Mouse (Mus musculus) G1E (cell line): ENCODE data around the gene Tmem151a. TPM values are rescaled to one million over a fixed set of nuclear protein-coding genes. Genes with fewer than 3 reads are reported as not detected.
A peak's percentile ranks its signal among the peaks of the same experiment; 100 is the strongest.

ENCODE experiments used
- ATAC-seq: 2 replicates; pipeline ENCODE4 v1.8.0; 2016; ENCODE audit warnings: mild to moderate bottlenecking; ENCODE audit not compliant: insufficient number of reproducible peaks, poor library complexity, low FRiP score, severe bottlenecking; ENCODE audit errors: extremely low read depth
- DNase-seq: peaks from one replicate; pipeline ENCODE4 v3.0.0; 2012; ENCODE audit warnings: low spot score
- H3K27me3 ChIP-seq: 2 replicates; pipeline ENCODE4 v1.6.1; 2012; ENCODE audit warnings: mild to moderate bottlenecking, low read length, inconsistent platforms; ENCODE audit not compliant: insufficient read depth
- H3K36me3 ChIP-seq: replicated peaks from 2 replicates; pipeline ENCODE3; 2012; ENCODE audit warnings: mild to moderate bottlenecking, inconsistent platforms
- H3K4me1 ChIP-seq: 2 replicates; pipeline ENCODE4 v1.6.1; 2012; ENCODE audit warnings: low read depth, low read length, inconsistent platforms, mixed read lengths; ENCODE audit not compliant: insufficient read depth
- H3K4me3 ChIP-seq: 2 replicates; pipeline ENCODE4 v1.5.1; 2012; ENCODE audit warnings: low read depth, mild to moderate bottlenecking, inconsistent platforms, low read length, moderate library complexity, mixed read lengths
- H3K9me3 ChIP-seq: replicated peaks from 2 replicates; pipeline ENCODE4 v1.6.1; 2012; ENCODE audit warnings: inconsistent platforms
- CTCF ChIP-seq: IDR thresholded peaks from 2 replicates; pipeline ENCODE4 v1.5.1; 2012; ENCODE audit warnings: low read depth, low read length, inconsistent platforms, mixed read lengths
- GATA1 ChIP-seq: IDR thresholded peaks from 2 replicates; pipeline ENCODE4 v1.6.1; 2012; ENCODE audit warnings: borderline replicate concordance, low read length, inconsistent platforms, mixed read lengths
- GATA2 ChIP-seq: IDR thresholded peaks from 2 replicates; pipeline ENCODE4 v1.6.1; 2012; ENCODE audit warnings: low read depth, low read length, inconsistent platforms, borderline replicate concordance
- POLR2AphosphoS5 ChIP-seq: IDR thresholded peaks from 2 replicates; pipeline ENCODE4 v1.6.1; 2012; ENCODE audit warnings: low read depth, low read length, inconsistent platforms; ENCODE audit not compliant: insufficient replicate concordance
- TAL1 ChIP-seq: conservative IDR thresholded peaks from 2 replicates; pipeline ENCODE4 v1.6.1; 2012; ENCODE audit warnings: low read depth, low read length, inconsistent platforms, mixed read lengths
- polyA plus RNA-seq: library from polyadenylated mRNA; stranded (reverse); fragments of >175 nt; gene quantifications from 2 replicates; pipeline ENCODE4 v1.2.3, GENCODE M21; 2012
- total RNA-seq, 2 experiments: library from RNA; stranded (forward) in 1 of 2; stranded (reverse) in 1 of 2; fragments of 200-1000 nt in 1 of 2; fragments of >200 nt in 1 of 2; fragmentation: Nextera tagmentation in 1 of 2; gene quantifications; 2 replicates each; pipeline ENCODE4 v1.2.3; 2014 to 2017

Tmem151a gene
- total and polyA plus RNA-seq, 3 experiments = 0.16 TPM; not detected in 2

- H3K27me3 ChIP-seq = no peaks in the 10 kb centered on the region
- TF ChIP-seq POLR2AphosphoS5 (no peak), GATA2 (no peak), GATA1 (no peak), TAL1 (no peak), CTCF (no peak)
- peak within 1 kb of the TSS; percentile 89 for H3K4me3 ChIP-seq
- H3K36me3 ChIP-seq = peaks cover 36% of the 10 kb centered on the region
- H3K9me3 ChIP-seq = no peaks in the 10 kb centered on the region
- H3K4me1 ChIP-seq = peaks cover 55% of the 10 kb centered on the region
- ATAC-seq (peak; percentile 54), DNase-seq (peak; percentile 95)
Observed at GRCm38 (mm10) chr19:5040862-5041523, 44.3 kb downstream of the Tmem151a start, which contains the start of gene Brms1. Gene Brms1 (plus strand): TSS chr19:5041354.

DNA sequence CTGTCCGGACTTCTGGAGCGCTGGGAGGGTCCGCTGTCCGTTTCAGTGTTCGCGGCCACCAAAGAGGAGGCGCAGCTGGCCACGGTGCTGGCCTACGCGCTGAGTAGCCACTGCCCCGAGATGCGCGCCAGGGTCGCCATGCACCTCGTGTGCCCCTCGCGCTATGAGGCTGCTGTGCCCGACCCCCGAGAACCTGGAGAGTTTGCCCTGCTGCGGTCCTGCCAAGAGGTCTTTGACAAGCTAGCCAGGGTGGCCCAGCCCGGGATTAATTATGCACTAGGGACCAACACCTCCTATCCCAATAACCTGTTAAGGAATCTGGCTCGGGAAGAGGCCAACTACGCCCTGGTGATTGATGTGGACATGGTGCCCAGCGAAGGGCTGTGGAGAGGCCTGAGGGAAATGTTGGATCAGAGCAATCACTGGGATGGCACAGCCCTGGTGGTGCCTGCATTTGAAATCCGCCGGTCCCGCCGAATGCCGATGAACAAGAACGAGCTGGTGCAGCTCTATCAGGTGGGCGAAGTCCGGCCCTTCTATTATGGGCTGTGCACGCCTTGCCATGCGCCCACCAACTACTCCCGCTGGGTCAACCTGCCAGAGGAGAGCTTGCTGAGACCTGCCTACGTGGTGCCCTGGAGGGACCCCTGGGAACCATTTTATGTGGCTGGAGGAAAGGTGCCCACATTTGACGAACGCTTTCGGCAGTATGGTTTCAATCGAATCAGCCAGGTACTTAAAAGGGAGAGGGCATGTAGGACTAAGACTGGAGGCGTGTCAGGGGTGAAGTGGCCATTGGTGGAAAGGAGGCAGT, 45.8 kb downstream of the Tmem151a start:
- Histone ChIP-seq H3K4me1 (peaks cover 53% of the 10 kb centered on the region), H3K9me3 (no peaks in the 10 kb centered on the region), H3K4me3 (peak overlapping the region; percentile 91), H3K27me3 (no peaks in the 10 kb centered on the region), H3K36me3 (peaks cover 23% of the 10 kb centered on the region)
- DNase-seq (no peak), ATAC-seq (no peak)
- no peak for TF ChIP-seq TAL1
- no peak for TF ChIP-seq POLR2AphosphoS5
- TF ChIP-seq GATA2 = no peak
- no peak for TF ChIP-seq GATA1

DNA sequence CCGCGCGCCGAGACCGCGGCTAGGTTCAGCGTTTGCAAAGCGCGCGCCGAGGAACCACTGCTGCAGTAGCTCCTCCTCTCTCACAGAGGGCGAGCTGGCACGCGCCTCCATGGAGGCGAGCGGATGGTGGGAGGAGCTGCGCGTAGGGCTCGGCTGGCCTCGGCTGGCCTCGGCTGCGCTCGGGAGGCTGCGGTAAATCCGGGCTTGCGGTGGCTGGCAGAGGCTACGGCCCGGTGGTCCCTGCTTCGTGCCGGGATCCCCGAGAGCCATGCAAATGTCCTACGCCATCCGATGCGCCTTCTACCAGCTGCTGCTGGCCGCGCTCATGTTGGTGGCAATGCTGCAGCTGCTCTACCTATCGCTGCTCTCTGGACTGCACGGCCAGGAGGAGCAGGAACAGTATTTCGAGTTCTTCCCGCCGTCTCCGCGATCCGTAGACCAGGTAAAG, 46.6 kb downstream of the Tmem151a start, which contains the start of the genes B4gat1 and AC124502.3:
TSS of gene B4gat1 (plus strand) at position 118 of the 448 bp plus-strand sequence.
TSS of gene AC124502.3 (plus strand) at position 183 of the 448 bp plus-strand sequence.
- Histone ChIP-seq H3K36me3 (peaks cover 15% of the 10 kb centered on the region), H3K4me3 (peak within 1 kb of the TSS; percentile 91), H3K27me3 (no peaks in the 10 kb centered on the region), H3K9me3 (no peaks in the 10 kb centered on the region), H3K4me1 (peaks cover 53% of the 10 kb centered on the region)
- TF ChIP-seq TAL1 = no peak
- DNase-seq (peak; percentile 92), ATAC-seq (peak; percentile 59; the same call in 1 of the 2 replicates)

GRCm38 (mm10) chr19:5037678-5038571, 47.4 kb downstream of the Tmem151a start:
- Histone ChIP-seq H3K27me3 (no peaks in the 10 kb centered on the region), H3K4me3 (peak overlapping the region; percentile 91), H3K4me1 (peaks cover 53% of the 10 kb centered on the region), H3K36me3 (peaks cover 9% of the 10 kb centered on the region), H3K9me3 (no peaks in the 10 kb centered on the region)
- ATAC-seq (no peak), DNase-seq (no peak)
- no peak for TF ChIP-seq CTCF
- TF ChIP-seq GATA2 = no peak
- no peak for TF ChIP-seq POLR2AphosphoS5
- no peak for TF ChIP-seq GATA1
- TF ChIP-seq TAL1 = no peak

GRCm38 (mm10) chr19:5036577-5036976, 48.8 kb downstream of the Tmem151a start:
- Histone ChIP-seq H3K4me3 (no peak overlapping the region), H3K9me3 (no peaks in the 10 kb centered on the region), H3K27me3 (no peaks in the 10 kb centered on the region), H3K4me1 (peaks cover 41% of the 10 kb centered on the region), H3K36me3 (peaks cover 7% of the 10 kb centered on the region)
- no peak for ATAC-seq
- DNase-seq = no peak
- no peak for TF ChIP-seq CTCF
- TF ChIP-seq POLR2AphosphoS5 = no peak
- TF ChIP-seq TAL1 = no peak
- no peak for TF ChIP-seq GATA2
- no peak for TF ChIP-seq GATA1

DNA sequence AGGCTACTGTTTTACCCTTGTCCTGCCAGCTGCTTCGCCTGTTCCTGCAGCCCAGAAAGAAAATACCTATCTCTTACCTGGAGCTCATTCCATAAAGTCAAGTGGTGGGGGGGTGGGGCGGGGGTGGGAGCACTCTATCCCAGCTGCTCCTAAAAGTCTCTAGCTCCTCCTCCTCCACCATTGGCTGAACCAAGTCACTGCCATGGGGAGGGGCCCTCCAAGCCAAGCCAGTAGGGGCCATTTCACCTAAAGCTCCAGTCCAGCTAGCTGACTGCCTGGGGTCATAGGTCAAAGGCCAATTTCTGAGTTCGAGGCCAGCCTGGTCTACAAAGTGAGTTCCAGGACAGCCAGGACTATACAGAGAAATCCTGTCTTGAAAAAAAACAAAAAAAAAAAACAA, 52.6 kb downstream of the Tmem151a start:
- Histone ChIP-seq H3K4me3 (no peak overlapping the region), H3K27me3 (no peaks in the 10 kb centered on the region), H3K36me3 (peaks cover 45% of the 10 kb centered on the region), H3K9me3 (no peaks in the 10 kb centered on the region), H3K4me1 (peaks cover 12% of the 10 kb centered on the region)
- ATAC-seq (no peak), DNase-seq (no peak)
- TF ChIP-seq POLR2AphosphoS5 (no peak), GATA2 (no peak), TAL1 (no peak), GATA1 (no peak), CTCF (no peak)
